Mouse (Mus musculus): ENCODE measurements around the gene L1td1.

L1td1 gene

GRCm38 (mm10) chr4:98739753-98740152 is 13.2 kb downstream of the L1td1 start:
- no peak for DNase-seq (ENCODE audit: low spot score)

- DNase-seq (ENCODE audit: low spot score), result no peak
Measured at GRCm38 (mm10) chr4:98743209-98743905, 16.8 kb downstream of the L1td1 start.

DNA sequence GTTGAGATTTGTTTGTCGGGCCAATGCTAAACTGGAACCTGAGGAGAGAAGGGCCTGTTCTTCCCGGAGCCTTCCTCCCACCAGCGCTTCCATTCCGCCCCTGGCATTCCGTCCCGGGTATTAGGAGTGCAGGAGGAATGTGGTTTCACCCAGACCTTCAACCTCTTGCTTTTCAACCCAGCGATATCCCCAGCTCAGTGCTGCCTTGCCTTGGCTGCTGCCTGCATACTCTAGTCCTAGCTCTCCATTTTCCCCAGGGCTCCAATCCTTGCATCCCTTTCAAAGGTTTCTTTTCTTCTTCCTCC is 17.3 kb downstream of the L1td1 start:
- no peak for DNase-seq (ENCODE audit: low spot score)

DNA sequence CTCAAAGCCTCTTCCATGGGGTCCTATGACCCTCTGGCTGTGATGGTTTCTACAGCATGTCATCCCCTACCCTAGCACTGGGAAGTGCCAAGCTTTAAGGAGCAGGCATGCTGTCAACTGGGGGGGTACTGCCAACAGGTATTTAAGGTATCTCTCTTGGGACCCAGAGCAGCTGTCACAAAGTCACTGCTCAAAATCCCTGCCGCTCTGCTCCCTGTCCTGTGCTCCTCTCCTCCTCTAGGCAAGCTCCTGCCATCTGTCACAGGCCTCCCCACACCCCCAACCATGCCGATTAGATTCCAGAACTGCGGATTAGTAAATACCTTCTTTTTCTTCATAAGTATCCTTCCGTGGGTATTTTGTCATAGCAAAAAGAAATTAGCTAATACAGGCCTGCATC is 27.9 kb downstream of the L1td1 start:
- no peak for DNase-seq (ENCODE audit: low spot score)

DNA sequence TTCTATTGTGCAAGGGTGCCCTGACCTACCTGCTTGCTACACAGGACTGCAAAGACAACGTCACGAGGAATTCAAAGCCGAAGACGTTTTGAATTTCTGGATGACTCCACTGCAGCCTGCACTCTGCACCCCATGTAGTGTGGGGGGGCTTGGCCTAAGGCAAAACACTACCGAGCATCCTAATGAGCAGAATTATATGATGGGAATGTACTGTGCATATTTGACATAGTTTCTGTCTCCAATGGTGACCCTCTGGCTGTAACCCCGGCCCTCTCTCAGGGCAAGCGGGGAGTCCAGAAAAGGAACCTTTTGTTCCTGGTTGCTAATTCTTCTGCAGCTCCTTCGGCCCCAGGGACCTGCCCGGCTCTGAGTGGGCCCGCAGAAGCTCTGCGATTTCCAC is 29.6 kb downstream of the L1td1 start:
- DNase-seq (ENCODE audit: low spot score), result no peak

GRCm38 (mm10) chr4:98758012-98758821 is 31.7 kb downstream of the L1td1 start:
- DNase-seq (ENCODE audit: low spot score), result no peak

- no peak for DNase-seq (ENCODE audit: low spot score)
Measured at GRCm38 (mm10) chr4:98758872-98759518, 32.5 kb downstream of the L1td1 start.

- DNase-seq (ENCODE audit: low spot score), result no peak
Measured at GRCm38 (mm10) chr4:98767134-98768133, 40.9 kb downstream of the L1td1 start.

DNA sequence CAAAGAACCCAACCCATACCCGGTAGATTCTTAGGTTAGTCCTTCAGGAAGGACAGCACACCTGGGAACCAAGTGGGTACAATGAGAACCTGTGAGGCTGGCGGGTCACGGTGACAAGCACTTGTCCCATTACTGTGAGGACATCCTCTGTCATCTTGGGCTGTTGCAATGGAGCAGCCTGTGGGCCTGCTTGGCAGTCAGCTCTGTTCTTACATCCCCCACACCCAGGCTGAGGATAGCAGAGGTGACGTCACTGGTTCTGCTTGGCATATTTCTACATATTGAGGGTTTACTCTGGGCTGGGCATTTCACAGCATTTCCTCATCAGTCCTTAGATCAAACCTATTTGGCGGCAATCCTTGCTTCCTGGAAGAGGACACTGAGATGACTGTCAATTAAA is 47.3 kb downstream of the L1td1 start:
- no peak for DNase-seq (ENCODE audit: low spot score)

DNA sequence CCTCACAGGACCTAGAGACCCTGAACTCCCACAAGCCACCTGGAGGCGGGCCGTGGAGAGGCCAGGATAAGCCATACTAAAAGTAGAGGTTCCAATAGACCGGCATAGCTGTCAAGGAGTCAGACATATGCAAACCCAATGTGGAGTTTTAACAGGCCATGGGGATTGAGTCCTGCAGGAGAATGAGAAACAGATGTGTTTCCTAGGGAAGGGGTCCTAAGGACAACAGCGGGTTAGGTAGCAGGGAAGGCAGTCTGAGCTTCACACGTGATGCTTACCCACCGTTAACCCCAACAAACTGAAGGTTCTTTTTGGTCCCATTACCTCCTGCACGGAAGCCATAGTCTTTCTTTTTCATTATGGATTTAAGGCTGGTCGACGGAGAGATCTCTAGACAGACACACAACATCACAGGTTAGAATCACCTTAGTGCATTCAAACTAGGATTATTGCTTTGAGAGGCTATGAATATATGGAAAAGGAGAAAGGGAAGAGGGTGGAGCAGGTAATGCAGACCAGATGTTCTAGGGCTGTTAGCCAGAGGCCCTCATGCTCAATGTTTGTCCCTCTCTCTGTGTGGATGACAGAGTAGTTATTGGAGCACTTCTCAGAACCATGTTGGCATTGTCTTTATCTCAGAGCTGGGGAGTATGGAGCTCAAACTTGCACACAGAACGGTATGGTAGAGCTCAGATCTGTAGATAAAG is 50.3 kb downstream of the L1td1 start:
- no peak for DNase-seq (ENCODE audit: low spot score)

DNA sequence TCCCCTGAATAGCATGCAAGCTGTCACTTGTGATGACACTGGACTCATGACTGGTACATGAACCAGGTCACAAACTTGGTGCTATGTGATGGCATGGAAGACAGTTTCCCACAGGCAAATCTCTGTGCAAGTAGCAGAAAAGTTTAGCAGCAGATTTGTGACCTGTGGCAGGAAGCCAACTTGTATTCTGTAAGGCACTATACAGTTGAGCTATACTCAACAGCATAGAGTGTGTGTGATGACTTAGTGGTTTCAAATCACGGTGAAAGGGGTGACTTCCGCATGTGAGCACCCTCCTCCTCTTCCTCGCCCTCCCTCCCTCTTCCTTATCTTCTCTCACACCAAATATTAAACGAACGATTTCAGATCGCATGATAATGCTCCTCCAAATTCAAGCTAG is 50.9 kb downstream of the L1td1 start:
- no peak for DNase-seq (ENCODE audit: low spot score)

- DNase-seq (ENCODE audit: low spot score), result no peak
Measured at GRCm38 (mm10) chr4:98778219-98778618, 51.7 kb downstream of the L1td1 start.

DNA sequence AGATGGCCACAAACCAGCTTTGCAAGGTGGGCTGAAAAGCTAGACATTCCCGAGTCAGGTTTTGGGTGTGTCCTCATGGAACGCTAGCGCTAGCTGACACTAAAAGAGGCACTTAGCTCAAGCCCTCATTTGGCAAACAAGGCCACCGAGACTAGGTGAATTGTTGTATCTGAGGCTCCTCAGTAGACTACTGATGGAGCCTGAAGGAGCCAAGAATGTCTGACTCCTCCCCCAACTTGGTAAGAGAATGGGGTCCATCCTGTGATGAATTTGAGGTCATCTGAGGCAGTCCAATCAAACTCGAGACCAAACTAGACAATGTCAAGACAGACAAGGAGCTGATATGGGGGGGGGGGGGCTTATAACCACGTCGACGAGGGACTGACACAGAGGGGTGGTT is 59.3 kb downstream of the L1td1 start:
- DNase-seq (ENCODE audit: low spot score), result no peak

GRCm38 (mm10) chr4:98786281-98786680 is 59.7 kb downstream of the L1td1 start:
- DNase-seq (ENCODE audit: low spot score), result no peak
